Mouse (Mus musculus) kidney, postnatal 36 days (tissue): Measurements from ENCODE around the gene Rbfox2.
"Not testable (repeated sequence)": the region's sequence is repeated elsewhere in the genome, so short reads cannot be mapped to it uniquely, and the experiment has no call there.

ENCODE experiments used
- DNase-seq, 2 experiments: peaks; one replicate each; pipeline ENCODE4 v3.0.0; 2021 to 2022; ENCODE audit warnings: mixed read lengths in 2 of 2

Rbfox2 gene

DNA sequence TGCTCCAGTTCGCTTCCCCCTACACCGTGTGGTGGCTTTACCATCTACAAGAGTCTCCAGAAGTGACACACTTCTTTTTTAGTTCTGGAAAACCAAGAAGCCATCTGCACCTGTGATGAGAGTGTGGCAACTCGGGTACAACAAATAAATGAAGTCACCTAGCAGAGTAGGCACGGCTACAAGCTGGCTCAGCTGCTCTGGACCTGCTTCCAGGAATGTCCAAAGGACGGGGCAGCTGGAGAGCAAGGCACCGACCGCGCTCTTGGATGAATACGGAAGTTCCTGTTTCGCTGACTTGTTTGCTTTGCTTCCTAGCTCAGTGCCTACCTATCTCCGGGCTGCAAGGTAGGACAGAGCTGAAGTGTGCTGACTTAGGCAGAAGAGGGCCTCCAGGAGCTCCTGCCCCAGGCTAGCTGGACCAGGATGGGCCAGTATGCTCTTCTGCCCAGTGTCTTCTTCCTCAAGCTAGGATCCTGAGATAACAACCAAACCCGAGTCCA lies 22.9 kb upstream of the Rbfox2 start:
- no peak for DNase-seq

DNA sequence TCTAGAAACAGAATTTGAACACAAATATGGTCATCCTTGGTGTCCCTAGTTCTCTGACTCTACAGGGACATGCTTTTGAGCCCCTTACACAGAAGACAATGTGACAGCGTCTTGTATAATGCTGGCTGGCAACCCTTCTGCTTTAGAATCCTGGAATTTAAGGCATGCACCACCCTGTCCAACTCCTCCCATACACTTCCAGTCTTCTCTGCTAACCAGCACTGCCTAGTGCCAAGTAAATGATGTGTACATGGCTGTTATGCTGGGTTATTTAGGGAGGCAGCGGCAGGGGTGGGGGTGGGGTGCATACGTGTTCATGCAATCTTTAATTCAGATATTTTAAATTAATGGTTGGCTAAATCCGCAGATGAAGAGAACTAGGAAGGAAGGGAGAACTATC lies 19.6 kb upstream of the Rbfox2 start:
- no peak for DNase-seq

DNA sequence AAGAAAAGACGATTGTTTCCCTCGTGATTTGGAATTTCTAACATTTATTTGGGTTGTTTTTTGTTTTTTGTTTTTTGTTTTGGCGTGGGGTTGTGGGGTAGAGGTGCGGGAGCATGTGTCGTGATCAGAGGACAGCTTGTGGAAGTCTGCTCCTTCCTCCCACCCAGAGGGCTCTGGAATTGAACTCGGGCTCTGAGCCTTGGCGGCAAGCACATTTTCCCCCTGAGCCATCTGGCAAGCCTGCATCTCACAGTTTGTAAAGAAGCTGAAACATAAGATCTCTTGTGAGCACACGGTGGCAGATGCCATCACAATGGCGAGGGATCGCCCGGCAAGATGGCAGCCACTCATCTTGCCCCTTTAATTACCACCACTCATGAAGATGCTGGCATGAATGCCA lies 17.6 kb upstream of the Rbfox2 start:
- DNase-seq: no peak

DNA sequence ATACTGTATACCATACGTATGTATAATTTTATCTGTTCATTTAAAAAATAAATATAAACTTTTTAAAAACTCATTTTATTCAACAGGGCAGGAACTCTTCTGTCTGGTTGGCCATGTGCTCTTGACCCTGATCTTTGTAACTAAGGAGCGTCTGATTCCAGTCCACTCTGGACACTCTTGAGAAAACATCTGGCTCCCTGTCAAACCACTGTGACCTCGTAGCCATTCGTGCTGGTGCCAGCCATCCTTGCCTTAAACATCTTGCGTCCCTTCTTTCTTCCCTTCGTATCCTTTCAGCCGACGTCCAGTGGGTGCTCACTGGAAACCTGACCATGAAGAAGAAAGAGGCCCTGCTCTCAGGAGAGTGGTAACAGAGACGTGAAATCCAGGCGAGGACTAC lies 16.4 kb upstream of the Rbfox2 start:
- peak in 1 of 2 experiments; percentile 42 for DNase-seq

DNA sequence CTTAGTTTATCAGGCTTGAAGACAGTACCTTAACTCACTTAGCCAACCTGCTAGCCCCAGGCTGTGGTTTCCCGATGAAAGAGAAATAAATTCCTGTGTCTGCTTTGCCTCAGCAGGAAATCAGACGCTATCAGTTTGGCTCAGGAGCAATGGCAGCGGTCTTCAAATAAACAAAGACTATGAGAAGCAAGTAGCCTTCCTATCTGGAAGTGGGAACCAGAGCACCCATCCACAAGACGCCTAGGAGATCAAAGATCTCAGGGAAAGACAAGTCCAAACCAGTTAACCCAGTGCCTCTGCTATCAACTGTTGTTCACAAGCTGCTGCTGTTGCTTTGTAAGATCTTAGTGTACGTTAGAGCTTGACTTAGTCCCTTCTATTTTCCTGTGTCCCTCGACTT lies 6.9 kb upstream of the Rbfox2 start:
- DNase-seq: no peak

DNA sequence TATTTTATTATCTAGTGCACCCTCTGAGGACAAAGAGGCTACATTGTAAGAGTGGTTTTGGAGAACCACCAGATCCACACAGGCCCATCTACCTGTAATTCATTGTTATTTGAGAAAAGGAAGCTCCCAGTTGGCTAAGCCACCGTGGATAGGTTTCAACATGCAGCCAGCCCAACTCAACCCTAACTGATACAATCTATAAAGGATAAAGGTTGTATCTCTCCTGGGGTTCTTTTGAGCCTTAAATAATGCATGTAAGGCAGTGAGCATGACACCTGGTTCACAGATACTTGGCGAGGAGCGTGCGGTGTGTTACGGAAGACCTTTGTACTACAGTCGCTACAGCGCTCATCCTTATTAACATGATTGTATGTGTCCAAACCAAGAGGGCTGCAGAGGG lies 6.0 kb upstream of the Rbfox2 start:
- no peak for DNase-seq

DNA sequence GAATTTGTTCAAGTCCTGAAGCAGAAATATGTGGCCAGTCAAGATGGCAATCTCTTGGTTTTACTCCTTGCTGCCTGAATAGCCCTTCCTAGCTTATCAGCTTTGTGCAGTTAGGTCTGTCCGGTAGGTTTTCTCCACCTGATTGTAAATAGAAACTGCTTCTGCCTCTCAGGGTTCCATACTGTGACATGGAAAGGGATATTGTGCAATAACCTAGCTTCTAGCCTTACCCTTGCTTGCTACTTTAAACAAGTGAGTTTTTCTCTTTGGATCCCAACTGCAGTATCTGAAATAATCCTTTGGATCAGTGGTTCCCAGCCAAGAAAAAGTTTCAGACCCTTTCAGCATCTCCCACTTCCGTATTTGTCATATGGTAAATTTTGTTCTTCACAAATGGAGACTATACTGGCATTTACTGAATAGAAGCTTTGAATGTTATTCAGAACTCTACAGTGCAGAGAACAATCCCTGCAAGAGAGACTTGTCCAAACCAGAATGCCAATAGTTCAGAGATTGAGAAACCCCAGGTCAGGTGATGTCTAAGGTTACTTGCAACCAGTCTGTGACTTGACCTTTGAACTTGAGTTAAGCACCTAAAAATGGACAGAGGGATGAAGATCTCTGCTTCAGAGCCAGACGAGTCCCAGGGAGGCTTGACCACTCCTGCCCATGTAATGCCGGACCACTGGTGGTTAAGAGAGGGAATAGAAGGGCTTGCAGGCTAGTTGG lies 1.1 kb upstream of the Rbfox2 start:
- no peak for DNase-seq

DNA sequence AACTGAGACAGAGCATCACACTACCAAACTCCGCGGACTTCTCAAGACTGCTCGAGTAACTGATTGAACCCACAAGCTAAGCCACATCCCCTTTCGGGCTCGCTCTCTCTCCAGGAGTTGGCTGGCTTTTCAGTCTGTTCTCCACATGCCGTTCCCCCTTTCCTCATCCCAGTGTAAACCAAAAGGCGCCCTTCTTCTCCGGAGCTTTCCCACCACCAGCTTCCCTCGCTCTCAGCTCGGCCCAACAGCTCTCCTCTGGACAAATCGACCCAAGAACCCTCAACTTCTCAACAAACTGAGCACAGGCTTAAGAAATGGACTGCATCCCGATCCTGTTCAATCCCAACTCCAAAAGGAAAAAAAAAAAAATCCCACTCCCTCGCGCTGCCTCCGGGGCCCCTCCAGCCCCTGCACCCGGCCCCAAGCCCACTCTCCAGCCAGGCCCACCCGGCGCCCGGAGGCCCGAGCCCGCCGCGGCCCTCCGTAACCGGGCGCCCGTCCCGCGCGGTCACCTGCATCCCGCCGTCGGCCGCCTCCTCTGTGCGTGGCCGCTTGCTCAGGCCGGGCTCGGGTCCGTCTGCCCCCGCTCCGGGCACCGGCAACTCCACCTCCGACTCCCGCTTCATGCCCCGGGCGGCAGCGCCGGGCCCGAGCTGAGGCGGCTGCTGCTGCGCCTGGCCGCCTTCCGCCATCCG lies 805 bp downstream of the Rbfox2 start:
- peak; percentile 43 to 50 for DNase-seq

DNA sequence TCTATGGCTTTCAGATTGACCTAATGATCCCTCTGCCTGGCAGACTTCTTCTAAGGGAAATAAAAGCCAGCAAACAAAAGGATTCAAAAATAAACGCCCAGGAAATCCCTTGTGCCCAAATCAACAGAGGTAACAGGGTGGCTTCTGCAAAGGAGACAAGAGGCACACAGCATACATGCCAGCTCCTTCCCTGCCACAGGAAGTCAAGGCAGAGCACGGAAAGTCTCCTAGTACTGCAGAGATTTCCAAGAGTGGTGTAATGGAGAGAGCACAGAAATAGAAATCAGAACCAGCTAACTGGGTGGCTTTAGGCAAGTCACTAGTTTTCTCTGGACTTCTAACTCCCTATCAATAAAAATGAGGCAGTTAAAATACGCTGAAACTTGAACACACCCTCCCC lies 1.8 kb downstream of the Rbfox2 start:
- no peak for DNase-seq

DNA sequence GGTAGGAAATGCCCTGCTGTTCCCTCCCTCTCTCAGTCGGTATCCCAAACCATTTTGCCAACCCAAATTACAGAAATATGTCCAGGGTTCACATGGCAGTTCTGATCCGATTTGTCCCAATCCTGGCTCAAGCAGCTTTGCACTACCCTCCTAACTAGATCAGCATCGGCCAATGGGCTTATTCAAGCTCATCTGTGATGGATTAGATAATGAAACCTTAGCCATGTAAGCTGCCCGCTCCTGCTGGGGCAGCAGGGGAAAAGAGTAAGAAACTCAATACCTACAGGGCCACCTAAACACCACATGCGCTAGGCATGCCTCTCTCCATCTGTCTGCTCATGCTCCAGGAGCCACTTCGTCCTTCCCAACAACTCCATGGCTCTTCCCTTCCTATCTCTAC lies 5.7 kb downstream of the Rbfox2 start:
- no peak for DNase-seq

DNA sequence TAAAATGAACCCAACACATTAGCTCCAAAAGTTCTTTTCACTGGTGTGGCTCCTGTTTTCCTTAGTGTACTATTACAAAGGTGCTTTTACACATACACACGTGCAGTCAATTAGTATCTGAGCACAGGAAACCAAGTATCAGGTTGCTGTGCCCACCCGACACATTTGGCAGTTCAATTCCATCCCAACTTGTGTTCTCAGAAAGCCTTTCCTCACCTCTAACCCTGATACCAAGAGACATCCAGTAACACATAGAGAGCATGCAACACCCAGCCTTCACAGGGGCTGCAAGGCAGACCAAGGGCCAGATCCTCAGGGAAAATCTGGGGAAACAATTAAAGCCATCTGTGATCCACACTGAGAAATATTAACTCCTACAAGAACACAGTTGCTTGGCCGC lies 8.2 kb downstream of the Rbfox2 start:
- DNase-seq: no peak

DNA sequence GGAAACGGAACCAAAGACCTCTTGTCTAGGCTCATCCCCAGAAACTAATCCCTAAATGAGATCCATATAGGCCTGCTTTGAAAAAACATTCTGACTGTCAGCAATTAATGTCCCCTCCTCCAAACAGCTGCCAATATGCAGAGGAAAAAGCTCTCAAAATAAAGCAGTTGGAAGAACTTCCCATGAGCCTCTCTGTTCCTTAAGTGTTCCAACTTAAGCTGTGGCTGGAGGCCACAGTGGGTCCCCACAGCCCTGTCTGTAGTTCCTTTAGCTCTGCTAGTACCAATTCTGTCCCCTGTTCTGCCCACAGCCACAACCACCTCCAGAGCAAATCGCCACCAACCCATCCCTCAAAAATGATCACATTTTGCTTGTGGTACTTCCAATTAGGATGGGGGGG lies 10.2 kb downstream of the Rbfox2 start:
- no peak for DNase-seq

DNA sequence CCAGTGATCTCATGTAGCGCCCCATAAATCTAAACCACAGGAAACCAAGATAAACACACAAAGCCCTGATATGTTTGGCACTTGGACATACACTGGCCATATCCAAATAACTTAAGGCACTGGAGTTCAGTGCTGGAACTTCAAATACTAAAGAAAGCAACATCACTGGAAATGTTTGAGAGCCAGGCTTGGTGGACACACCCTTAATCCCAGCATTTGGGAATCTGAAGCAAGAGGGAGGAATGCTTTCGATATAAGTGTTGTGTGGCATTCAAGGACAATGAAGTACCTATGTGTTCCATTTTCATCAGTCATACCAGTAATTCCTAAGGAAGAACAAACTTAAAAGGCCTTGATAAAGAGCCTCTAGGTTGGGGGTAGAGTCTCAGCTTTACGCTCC lies 13.3 kb downstream of the Rbfox2 start:
- DNase-seq: no peak

DNA sequence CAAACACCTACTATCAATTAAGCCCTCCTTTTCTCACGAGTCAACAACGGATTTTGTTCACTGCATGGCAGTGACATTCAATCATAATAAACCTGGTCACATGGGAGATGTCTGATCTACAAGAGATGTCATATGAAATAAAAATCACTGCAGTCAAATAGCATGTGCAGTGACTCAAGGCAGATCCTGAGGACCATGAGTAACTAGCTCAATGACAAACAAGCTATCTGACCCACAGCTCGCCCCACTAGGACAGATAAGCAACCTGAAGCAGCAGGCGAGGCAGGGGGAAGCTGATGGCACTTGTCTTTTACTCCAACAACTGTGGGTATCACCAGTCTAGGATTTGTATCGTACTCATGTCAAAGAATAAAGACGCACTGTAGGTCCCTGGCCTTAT lies 14.4 kb downstream of the Rbfox2 start:
- DNase-seq: no peak

DNA sequence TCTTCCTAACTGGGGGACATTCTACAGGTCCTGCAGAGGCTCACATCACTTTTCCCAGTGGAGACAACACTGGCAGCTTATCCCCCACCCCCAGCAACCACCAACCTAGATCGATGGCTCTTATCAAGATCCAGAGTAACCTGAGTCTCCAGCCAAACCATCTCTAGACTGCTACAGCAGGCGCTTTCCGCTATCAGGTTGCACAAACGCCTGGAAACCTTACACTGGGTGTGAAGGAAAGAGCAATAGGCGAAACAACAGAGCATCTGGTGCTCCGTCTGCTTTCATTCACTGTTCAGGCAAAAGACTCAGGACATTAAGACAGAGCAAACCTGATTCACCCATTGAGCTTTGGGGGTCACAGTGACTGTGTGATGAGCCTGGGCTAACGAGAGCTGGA lies 15.3 kb downstream of the Rbfox2 start:
- DNase-seq: no peak

DNA sequence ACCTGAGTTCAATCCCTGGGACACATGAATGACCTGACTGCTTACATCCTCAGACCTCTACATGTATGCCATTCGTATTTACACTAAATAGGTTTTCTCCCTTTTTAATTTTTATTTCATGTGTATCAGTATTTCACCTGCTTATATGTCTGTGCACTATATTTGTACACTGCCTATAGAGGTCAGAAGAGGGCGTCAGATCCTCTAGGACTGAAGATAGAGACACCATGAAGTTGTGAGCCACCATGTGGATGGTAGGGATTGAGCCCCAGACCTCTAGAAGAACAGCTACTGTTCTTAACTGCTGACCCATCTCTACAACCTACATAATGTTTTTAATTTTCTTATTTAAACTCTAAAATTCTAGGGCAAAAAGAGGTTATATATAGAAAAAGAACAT lies 16.5 kb downstream of the Rbfox2 start:
- no peak for DNase-seq

DNA sequence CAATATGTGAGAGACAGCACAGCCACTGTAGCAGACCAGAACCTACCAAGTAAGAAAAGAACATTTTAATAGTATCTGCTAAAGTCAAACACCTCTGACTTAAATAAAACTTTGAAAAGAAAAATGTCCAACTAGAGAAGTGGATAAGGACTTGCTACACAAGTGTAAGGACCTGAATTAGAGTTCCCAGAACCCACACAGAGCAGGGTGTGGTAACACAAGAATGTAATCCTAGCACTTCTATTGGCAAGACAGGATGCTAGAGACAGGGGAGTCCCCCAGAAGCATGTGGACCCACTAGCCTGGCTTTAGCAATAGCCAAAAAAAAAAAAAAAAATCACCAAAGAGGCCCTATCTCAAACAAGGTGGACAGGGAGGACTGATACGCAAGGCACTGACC lies 26.7 kb downstream of the Rbfox2 start:
- DNase-seq: no peak

DNA sequence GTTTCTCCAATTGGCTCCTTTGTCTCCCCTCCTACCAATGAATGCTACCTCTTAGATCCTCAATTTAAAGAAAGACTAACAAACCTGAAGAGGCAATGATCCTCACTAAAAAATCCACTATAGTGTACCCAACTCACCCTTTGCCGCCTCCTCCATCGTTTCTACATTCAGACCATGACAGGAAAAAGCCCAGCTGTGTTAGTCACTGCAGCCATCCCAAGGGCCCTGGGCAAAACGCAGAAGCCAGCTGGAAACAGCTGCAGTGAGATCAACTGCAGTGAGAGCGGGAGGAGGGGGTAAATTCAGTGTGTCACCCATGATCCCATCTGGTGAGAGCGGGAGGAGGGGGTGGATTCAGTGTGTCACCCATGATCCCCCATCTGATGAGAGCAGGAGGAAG lies 28.0 kb downstream of the Rbfox2 start:
- peak in 1 of 2 experiments; percentile 16 for DNase-seq

DNA sequence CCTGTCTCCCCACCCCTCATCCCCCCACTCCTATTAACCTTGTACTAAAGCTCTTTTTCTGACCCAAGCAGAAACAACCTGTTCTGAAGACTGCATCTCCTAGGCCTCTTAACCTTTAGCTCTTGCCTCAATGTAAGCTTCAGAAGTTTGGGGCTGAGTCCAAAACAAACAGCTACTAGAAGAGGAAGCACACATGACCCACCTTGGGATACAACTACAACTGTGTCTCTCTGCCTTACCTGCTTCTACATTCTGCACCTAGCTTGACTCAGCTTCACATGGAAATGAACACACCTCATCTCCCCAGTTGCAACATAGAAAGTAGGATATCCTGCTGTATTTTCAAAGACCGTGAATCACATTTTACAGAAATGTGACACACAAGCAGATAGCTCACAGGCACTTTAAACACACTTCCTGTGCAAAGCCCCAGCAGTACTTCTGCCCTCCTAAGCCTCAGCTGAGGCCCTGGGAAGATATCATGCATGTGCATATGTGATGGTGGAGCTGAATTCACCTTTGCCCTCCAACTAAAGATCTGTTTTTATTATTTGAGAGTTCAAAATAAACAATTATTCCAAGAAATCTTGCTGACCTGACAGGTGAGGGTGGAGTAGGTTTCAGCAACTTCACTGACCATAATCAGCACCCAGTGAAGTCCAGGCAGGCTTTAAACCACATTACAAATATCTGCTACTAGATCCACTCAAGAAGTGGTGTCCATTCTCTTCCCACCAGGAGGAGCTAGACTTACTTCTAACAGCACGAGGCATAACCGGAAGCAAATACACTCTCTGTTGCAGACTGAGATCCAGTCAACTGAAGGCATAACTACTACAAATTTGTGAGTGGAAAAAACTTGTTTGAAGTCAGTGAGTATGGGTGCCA lies 29.7 kb downstream of the Rbfox2 start:
- peak; percentile 25 to 48 for DNase-seq

DNA sequence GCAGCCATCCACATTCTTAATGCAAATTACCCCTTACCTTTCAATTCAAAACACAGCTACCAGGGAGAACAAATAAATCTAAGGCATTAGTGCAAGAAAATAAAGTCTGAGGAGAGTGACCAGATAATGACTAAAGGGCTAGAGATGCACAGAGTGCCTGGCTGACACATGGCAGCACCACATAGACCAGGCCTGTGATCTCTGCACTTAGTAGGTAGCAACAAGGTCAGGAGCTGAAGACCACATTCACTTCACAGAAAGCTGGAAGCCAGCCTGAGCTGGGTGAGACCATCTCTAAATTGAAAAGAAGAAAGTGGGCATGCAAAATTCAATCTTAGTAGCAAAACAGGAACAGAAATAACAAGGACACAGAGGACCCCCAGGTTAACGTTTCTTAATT lies 30.5 kb downstream of the Rbfox2 start:
- no peak for DNase-seq

DNA sequence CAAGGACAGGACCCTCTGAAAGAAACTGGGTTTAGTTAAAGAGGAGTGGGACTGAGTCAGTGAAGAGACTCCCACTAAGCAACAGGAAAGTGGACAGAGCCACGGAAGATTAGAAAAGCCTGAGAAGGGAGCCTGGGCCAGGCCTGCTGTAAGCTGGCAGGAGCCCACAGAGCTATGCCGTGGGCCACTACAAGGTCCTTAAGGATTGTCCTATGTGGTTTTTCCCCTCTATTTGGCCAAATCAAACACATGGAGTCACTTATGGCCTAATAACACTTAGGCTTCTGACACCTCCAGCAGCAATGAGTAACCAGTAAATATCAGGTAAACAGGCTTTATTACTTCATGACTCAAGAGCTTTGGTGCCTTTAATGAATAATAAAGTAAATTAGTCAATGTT lies 31.2 kb downstream of the Rbfox2 start:
- DNase-seq: no peak

DNA sequence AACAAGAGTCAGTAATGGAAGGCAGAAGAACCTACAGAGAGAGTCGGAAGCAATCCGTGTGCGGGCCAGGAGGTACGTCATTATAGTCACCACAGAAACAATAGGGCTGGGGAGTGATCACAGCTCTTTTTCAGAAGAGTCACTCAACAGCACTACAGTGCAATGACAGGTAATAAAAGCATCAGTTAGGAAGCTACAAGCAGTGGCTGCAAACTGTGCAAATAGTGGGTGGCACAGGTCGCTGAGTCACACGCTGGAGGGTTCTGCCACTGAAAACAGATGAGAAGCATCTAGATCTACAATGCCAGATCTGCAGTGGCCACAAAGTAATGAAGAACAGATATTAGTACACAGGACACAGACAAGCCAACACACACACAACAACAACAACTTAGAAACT lies 32.9 kb downstream of the Rbfox2 start:
- DNase-seq: no peak

DNA sequence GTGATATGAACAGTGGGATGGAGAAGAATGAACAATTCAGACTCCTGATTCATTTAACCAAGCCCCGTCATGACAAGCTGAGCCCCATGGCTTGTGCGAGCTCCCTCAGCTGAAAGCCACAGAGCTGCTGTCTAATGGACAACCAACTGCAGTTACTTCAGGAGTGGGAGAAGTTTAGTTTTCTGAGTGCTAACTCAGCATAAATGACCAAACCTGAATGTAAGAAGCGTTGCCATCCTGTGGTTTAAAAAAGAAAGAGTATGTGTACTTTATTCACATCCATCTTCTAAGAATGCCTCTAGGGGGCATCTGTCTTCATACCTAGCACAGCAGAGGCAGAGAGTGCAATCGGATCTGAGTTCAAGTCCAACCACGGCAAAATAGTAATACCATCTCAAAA lies 35.5 kb downstream of the Rbfox2 start:
- DNase-seq: no peak

DNA sequence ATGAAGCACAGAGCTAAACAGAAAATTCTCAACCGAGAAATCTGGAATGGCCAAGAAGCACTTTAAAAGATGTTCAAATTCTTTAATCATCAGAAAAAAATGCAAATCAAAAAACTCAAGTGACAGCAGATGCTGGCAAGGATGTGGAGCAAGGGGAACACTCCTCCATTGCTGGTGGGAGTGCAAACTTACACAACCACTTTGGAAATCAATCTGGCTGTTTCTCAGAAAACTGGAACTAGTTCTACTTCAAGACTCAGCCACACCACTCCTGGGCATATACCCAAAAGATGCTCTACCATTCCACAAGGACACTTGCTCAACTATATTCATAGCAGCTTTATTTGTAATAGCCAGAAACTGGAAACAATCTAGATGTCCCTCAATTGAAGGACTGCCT lies 37.3 kb downstream of the Rbfox2 start:
- not testable (repeated sequence) for DNase-seq
